Mouse (Mus musculus) bone marrow macrophage, adult 2 months (primary cell): Measurements from ENCODE around the gene Ensa.

Experiments used
- CTCF ChIP-seq: IDR thresholded peaks from 2 replicates; pipeline ENCODE4 v1.5.1; 2012; ENCODE audit warnings: low read depth, mild to moderate bottlenecking, low read length, moderate library complexity
- POLR2A ChIP-seq: IDR thresholded peaks from 2 replicates; pipeline ENCODE4 v1.6.1; 2012; ENCODE audit warnings: mild to moderate bottlenecking, low read depth, low read length, borderline replicate concordance

GRCm38 (mm10) chr3:95627763-95628162, 3.0 kb downstream of the Ensa start:
- TF ChIP-seq POLR2A, result no peak
- no peak for TF ChIP-seq CTCF
